Mouse (Mus musculus) liver, embryonic 14.5 days (tissue): ENCODE data around the gene Rgs19. TPM values are rescaled to one million over a fixed set of nuclear protein-coding genes. Genes with fewer than 3 reads are reported as not detected.

Experiments used
- ATAC-seq: fragments of 200-750 bp; cut with Nextera tagmentation; 2 replicates; pipeline ENCODE4 v1.8.0; 2017; ENCODE audit warnings: moderate number of reproducible peaks, mild to moderate bottlenecking, moderate library complexity; ENCODE audit not compliant: insufficient read depth
- DNase-seq, 3 experiments: peaks; one replicate each; pipeline ENCODE4 v3.0.0-alpha.2; 2012 to 2013; ENCODE audit warnings: low read depth in 3 of 3, low spot score in 3 of 3
- H3K27ac ChIP-seq: fragments of 300-500 bp; sonication (generic); 2 replicates; pipeline ENCODE4 v1.5.1; 2014; ENCODE audit warnings: moderate library complexity, mild to moderate bottlenecking, control low read depth, inconsistent platforms
- H3K27me3 ChIP-seq: fragments of 300-500 bp; sonication (generic); 2 replicates; pipeline ENCODE4 v1.6.1; 2014; ENCODE audit warnings: mild to moderate bottlenecking, low read length, moderate library complexity; ENCODE audit not compliant: control insufficient read depth, insufficient read depth
- H3K36me3 ChIP-seq: fragments of 300-500 bp; sonication (generic); replicated peaks from 2 replicates; pipeline ENCODE4 v1.6.1; 2014; ENCODE audit warnings: low read depth; ENCODE audit not compliant: control insufficient read depth, insufficient read depth
- H3K4me1 ChIP-seq, 2 experiments: fragments of 200-500 bp in 1 of 2; fragments of 300-500 bp in 1 of 2; sonication (generic) in 1 of 2; replicated peaks; 2 replicates each; pipeline ENCODE4 v1.6.1; 2012 to 2014; ENCODE audit warnings: antibody characterized with exemption in 1 of 2, inconsistent platforms in 1 of 2, low read length in 1 of 2; ENCODE audit not compliant: control insufficient read depth in 2 of 2, insufficient read depth in 2 of 2
- H3K4me2 ChIP-seq: fragments of 300-500 bp; sonication (generic); 2 replicates; pipeline ENCODE4 v1.6.1; 2014; ENCODE audit warnings: low read depth, mild to moderate bottlenecking, control low read depth, moderate library complexity
- H3K4me3 ChIP-seq, 2 experiments: fragments of 200-500 bp in 1 of 2; fragments of 300-500 bp in 1 of 2; sonication (generic) in 1 of 2; 2 replicates each; pipeline ENCODE4 v1.5.1; 2012 to 2014; ENCODE audit warnings: low read depth in 2 of 2, low read length in 2 of 2, mild to moderate bottlenecking in 2 of 2, control low read depth in 1 of 2, inconsistent platforms in 1 of 2, moderate library complexity in 1 of 2; ENCODE audit not compliant: insufficient read depth in 1 of 2
- H3K9ac ChIP-seq: fragments of 300-500 bp; sonication (generic); replicated peaks from 2 replicates; pipeline ENCODE4 v1.6.1; 2014; ENCODE audit warnings: mild to moderate bottlenecking, control low read depth, moderate library complexity
- H3K9me3 ChIP-seq: fragments of 300-500 bp; sonication (generic); 2 replicates; pipeline ENCODE4 v1.6.1; 2016; ENCODE audit warnings: low read length, mixed read lengths; ENCODE audit not compliant: control insufficient read depth
- CTCF ChIP-seq: IDR thresholded peaks from 2 replicates; pipeline ENCODE4 v1.5.1; 2016; ENCODE audit warnings: antibody characterized with exemption, low read depth, control low read depth
- EP300 ChIP-seq: IDR thresholded peaks from 2 replicates; pipeline ENCODE4 v1.6.1; 2016; ENCODE audit warnings: antibody characterized with exemption, low read depth
- WGBS: fragments of 180-500 bp; shearing (Covaris S2); extraction: QIAGEN DNeasy Blood & Tissue Kit; methylation state at CpG from one replicate; pipeline ENCODE4 v1.1.7; 2014; ENCODE audit not compliant: insufficient replicate concordance; 5-methylcytosine and 5-hydroxymethylcytosine counted together
- polyA plus RNA-seq, 2 experiments: library from polyadenylated mRNA; depleted of rRNA in 1 of 2; stranded (reverse) in 1 of 2; unstranded in 1 of 2; fragments of >200 nt; fragmentation: Nextera tagmentation in 1 of 2; extraction: Ambion mirVana in 1 of 2; gene quantifications; 2 replicates each; pipeline versions ENCODE4 v1.2.1 to v1.2.3; 2012 to 2014

The Rgs19 gene
- polyA plus RNA-seq, 2 experiments: 20.6 to 21.0 TPM

DNA sequence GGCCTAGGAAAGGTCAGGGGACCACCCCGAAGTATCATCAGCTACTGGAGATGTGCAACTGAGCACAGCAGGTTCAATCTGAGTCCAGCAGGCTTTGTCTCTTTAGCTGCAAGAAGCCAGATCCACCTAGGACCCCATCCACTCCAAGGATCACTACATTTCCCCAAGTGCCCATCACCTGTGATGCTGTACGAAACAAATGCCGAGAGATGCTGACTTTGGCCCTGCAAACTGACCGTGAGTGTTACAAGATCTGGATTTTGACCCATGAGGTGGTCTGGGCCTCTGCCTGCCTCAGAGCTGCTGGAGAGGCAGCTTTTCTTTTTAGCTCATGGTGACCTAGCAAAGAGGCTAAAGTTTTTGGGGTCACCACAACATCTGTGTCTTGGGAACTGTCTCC is 8.1 kb downstream of the Rgs19 start:
- Histone ChIP-seq H3K36me3 (no peaks in the 10 kb centered on the region), H3K9me3 (no peaks in the 10 kb centered on the region), H3K27me3 (no peaks in the 10 kb centered on the region; the same call in 1 of the 2 replicates), H3K4me2 (no peak overlapping the region), H3K27ac (no peak overlapping the region), H3K4me1 (peaks cover under 1 to 5% of the 10 kb centered on the region in 2 experiments; a peak in 3 of 4 replicates), H3K9ac (no peak overlapping the region), H3K4me3 (no peak overlapping the region)
- no peak for ATAC-seq
- TF ChIP-seq CTCF (no peak), EP300 (no peak)
- no peak for DNase-seq
- WGBS: 67% methylated on average over 4 of the region's 4 CpGs

DNA sequence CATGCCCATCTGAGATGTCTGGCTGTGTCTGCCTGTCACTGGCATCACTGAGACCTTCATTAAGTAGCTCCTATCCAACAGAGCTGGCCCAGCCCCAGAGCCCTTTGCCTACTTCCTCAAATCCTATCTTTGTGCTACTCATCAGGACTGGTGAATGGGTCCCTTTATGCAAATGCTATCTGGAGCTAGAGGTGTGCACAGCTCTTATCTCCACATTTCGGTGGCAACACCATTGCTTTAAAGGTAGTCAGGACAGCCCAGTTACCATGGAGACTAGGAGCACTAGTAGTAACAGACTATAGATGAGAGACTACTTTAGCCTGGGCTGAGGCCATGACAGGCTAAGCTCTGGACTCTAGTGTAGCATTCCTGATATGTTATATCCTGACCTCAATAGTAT is 9.1 kb downstream of the Rgs19 start:
- peaks cover 3 to 5% of the 10 kb centered on the region in 2 experiments; a peak in 3 of 4 replicates for H3K4me1 ChIP-seq
- H3K9ac ChIP-seq: no peak overlapping the region
- H3K36me3 ChIP-seq: no peaks in the 10 kb centered on the region
- peaks cover 3% of the 10 kb centered on the region; the same call in 1 of the 2 replicates for H3K27me3 ChIP-seq
- DNase-seq: no peak
- no peak for TF ChIP-seq EP300
- TF ChIP-seq CTCF: no peak
- H3K4me2 ChIP-seq: no peak overlapping the region
- H3K9me3 ChIP-seq: no peaks in the 10 kb centered on the region
- ATAC-seq: no peak
- no peak overlapping the region for H3K4me3 ChIP-seq
- H3K27ac ChIP-seq: no peak overlapping the region
- 18% methylated on average over 1 of the region's 1 CpGs for WGBS

DNA sequence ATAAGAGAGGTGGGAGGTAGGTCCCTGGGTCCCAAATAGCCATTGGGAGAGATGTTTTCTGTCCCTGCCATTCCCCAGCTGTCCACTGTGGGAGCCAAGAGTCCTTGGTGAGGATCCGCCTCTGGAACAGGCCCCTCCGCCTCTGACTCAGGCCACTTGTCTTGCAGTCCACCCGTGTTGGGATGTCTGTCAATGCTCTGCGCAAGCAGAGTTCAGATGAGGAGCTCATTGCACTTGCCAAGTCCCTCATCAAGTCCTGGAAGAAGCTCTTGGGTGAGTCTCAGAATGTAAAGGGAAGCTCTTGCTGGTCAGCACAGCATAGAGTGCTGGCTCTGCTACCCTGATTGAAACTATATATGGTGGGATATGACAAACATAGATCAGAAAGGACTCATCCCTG is 10.4 kb downstream of the Rgs19 start:
- H3K9ac ChIP-seq: no peak overlapping the region
- H3K4me1 ChIP-seq: peaks cover 3 to 9% of the 10 kb centered on the region in 2 experiments; a peak in 3 of 4 replicates
- WGBS: 53% methylated on average over 4 of the region's 4 CpGs
- no peak overlapping the region for H3K27ac ChIP-seq
- H3K27me3 ChIP-seq: peaks cover 3% of the 10 kb centered on the region; the same call in 1 of the 2 replicates
- H3K4me2 ChIP-seq: no peak overlapping the region
- H3K9me3 ChIP-seq: no peaks in the 10 kb centered on the region
- ATAC-seq (no peak), DNase-seq (no peak)
- TF ChIP-seq EP300: no peak
- TF ChIP-seq CTCF: no peak
- H3K4me3 ChIP-seq: no peak overlapping the region
- no peaks in the 10 kb centered on the region for H3K36me3 ChIP-seq

DNA sequence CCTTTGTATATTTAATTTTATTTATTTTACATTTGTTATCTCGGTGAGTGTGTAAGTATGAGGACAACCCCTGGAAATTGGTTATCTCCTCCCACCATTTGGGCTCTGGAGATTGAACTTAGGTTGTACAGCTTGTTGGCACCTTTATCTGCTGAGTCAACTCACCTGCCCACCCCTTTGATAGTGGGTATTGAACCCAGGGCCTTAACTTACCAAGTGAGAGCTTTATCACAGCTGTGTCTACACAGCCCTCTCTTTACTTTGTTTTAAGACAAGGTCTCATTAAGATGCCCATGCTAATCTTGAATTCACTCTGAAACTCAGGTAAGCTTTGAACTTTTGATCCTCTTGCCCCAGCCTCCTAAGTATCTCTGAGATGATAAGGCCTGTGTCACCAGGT is 11.8 kb downstream of the Rgs19 start:
- Histone ChIP-seq H3K27me3 (peaks cover 3% of the 10 kb centered on the region; the same call in 1 of the 2 replicates), H3K36me3 (no peaks in the 10 kb centered on the region), H3K4me2 (no peak overlapping the region), H3K4me1 (peaks cover 3 to 9% of the 10 kb centered on the region in 2 experiments; a peak in 3 of 4 replicates), H3K9ac (no peak overlapping the region), H3K9me3 (no peaks in the 10 kb centered on the region), H3K27ac (no peak overlapping the region), H3K4me3 (no peak overlapping the region)
- ATAC-seq (no peak), DNase-seq (no peak)
- no peak for TF ChIP-seq CTCF
- no peak for TF ChIP-seq EP300
- 40% methylated on average over 1 of the region's 1 CpGs for WGBS

DNA sequence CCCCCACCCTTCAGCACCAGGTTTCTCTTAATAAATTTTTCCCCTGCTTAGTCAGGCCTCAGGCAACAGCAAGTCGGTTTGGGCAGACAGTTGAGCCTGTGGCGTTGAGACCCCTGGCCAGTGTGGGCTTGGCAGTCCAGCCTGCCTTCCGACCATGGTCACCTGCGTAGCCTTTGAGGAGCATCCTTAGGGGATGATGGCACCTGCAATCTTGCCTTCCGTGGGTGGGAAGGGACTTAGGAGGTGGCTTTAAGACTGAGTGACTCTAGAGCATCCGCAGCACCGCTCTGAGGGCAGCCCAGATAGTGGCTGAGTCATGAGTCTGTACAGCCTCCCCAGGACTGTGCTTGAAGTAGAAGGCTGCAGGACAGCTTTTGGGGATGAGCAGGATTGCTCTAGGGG is 13.1 kb downstream of the Rgs19 start:
- no peak for ATAC-seq
- Histone ChIP-seq H3K4me1 (peaks cover 3 to 10% of the 10 kb centered on the region in 2 experiments), H3K9me3 (no peaks in the 10 kb centered on the region), H3K4me3 (peak overlapping the region; percentile 52 to 62), H3K4me2 (peak overlapping the region; percentile 80), H3K27me3 (peaks cover 3% of the 10 kb centered on the region; the same call in 1 of the 2 replicates), H3K36me3 (no peaks in the 10 kb centered on the region), H3K27ac (no peak overlapping the region), H3K9ac (peak overlapping the region; percentile 60)
- WGBS: 10% methylated on average over 7 of the region's 7 CpGs
- no peak for DNase-seq
- TF ChIP-seq EP300 (no peak), CTCF (no peak)
